Mouse (Mus musculus) embryonic fibroblast, embryonic 13.5 days (primary cell): ENCODE measurements at regions not wholly inside any gene's neighbourhood (a gene's known extent, or its start where the extent isn't known, plus 50 kb on each side); places are given as distances from the start of the nearest gene placed in this dataset.

Experiments used
- H3K27ac ChIP-seq: 2 replicates; pipeline ENCODE4 v1.5.1; 2012; ENCODE audit warnings: low read length, control low read depth, inconsistent platforms; ENCODE audit not compliant: insufficient read depth
- H3K4me1 ChIP-seq: 2 replicates; pipeline ENCODE4 v1.6.1; 2011; ENCODE audit warnings: low read length; ENCODE audit not compliant: control insufficient read depth, insufficient read depth
- H3K4me3 ChIP-seq: 2 replicates; pipeline ENCODE4 v1.5.1; 2011; ENCODE audit warnings: mild to moderate bottlenecking, control low read depth, low read length; ENCODE audit not compliant: insufficient read depth
- CTCF ChIP-seq: IDR thresholded peaks from 2 replicates; pipeline ENCODE4 v1.5.1; 2011; ENCODE audit warnings: mild to moderate bottlenecking, control low read depth, low read length, moderate library complexity, borderline replicate concordance; ENCODE audit not compliant: insufficient read depth
- POLR2A ChIP-seq: IDR thresholded peaks from 2 replicates; pipeline ENCODE4 v1.6.1; 2011; ENCODE audit warnings: low read depth, mild to moderate bottlenecking, control low read depth, low read length, moderate library complexity

DNA sequence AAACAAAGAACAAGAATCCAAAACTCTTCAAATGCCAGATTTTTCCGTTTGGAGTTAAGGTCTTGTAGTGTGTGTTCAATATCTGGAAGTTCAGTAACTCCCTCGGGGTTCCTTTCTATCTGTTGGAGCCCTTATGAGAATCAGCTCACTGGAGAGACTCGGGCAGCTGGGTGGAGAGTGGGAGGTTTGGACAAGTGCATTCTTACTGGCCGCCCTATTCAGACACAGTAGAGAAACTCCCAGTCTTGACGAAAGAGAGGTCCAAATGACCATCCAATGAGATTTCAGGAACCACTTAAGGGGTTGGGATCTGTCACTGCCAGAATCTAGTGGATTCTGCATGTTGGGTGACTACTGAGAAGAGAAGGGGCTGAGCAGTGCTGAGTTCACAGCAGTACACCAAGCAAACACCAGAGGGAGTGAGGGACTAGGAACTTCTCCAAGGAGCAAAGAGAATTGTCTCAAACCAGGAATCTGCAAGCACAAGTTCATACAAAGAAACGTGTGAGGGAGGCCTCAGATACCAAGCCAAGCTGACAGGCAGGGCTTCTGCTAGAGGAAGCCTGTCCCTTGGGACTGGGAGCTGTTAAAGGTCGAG lies 310.0 kb upstream of the Magi2 start:
- no peak overlapping the region for H3K4me3 ChIP-seq
- no peak overlapping the region for H3K27ac ChIP-seq
- no peaks in the 10 kb centered on the region for H3K4me1 ChIP-seq
- TF ChIP-seq POLR2A (no peak), CTCF (peak; percentile 52; the same call in 1 of the 2 replicates)

DNA sequence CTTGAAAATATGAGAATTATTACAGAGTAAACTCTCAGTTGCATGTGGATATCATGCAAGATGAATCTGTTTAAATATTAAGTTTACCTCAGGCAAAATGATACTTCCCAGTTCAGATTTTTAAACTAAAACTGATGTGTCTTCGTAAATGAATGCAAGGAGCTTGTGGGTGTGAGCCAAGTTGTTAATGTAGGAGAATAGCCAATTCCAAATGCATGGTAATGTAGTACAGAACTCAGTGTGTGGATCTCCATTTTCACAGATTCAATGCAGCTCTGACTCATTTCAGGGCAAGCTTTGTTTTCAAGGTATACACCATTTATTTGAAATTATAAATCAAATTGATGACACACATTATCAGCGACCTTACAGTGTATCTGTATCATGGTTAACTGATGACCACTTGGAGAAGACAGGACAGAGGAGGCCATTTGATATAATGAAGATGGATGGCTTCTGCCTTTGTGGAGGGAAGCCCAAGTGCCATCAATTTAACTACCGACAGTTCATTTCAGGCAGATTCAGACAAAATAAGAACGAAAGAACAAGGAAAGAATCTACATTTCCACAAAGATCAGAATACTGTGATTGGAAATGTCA lies 272.9 kb upstream of the Magi2 start:
- Histone ChIP-seq H3K4me1 (no peaks in the 10 kb centered on the region), H3K27ac (no peak overlapping the region), H3K4me3 (no peak overlapping the region)
- TF ChIP-seq POLR2A (no peak), CTCF (no peak)
